In genomic region chr7:4497271-4497903, GRCm38 (mm10) we compare ENCODE assay signal across 11 mouse cellular contexts. TPM values are rescaled to one million over a fixed set of nuclear protein-coding genes. Genes with fewer than 3 reads are reported as not detected.
DNase-seq lines count a peak whose midpoint lies in the region; ATAC-seq lines count a peak whose summit lies in the region.
"Had no signal": no experiment of that assay in that cellular context is flagged by ENCODE, and none has a peak within 500 bp of the region (broad histone marks: within the 10 kb centered on the region; RNA-seq: fewer than 3 reads in every experiment).

No protein-coding gene starts in this region.

- 82% methylated on average over 9 of the region's 9 CpGs for WGBS in heart, embryonic 13.5 days
- WGBS in heart, embryonic 12.5 days = 84% methylated on average over 9 of the region's 9 CpGs
- 94% methylated on average over 9 of the region's 9 CpGs for WGBS in limb, embryonic 13.5 days
- WGBS in limb, embryonic 10.5 days = 96% methylated on average over 9 of the region's 9 CpGs
- 89% methylated on average over 9 of the region's 9 CpGs for WGBS in intestine, embryonic 15.5 days
- 94% methylated on average over 9 of the region's 9 CpGs for WGBS in stomach, embryonic 14.5 days

- peaks cover 54% of the 10 kb centered on the region for H3K36me3 ChIP-seq in heart, embryonic 13.5 days
- peaks cover 47% of the 10 kb centered on the region for H3K36me3 ChIP-seq in heart, embryonic 12.5 days
- H3K36me3 ChIP-seq in limb, embryonic 13.5 days = peaks cover 54% of the 10 kb centered on the region
- peaks cover 57% of the 10 kb centered on the region for H3K36me3 ChIP-seq in limb, embryonic 10.5 days
- H3K36me3 ChIP-seq in intestine, embryonic 15.5 days = peaks cover 20% of the 10 kb centered on the region
- H3K36me3 ChIP-seq in stomach, embryonic 14.5 days (ENCODE audit: control insufficient read depth, insufficient read depth, low read length) = peaks cover 22% of the 10 kb centered on the region

- no peak for ATAC-seq in heart, embryonic 13.5 days (ENCODE audit: extremely low read depth, insufficient number of reproducible peaks, low FRiP score, low TSS enrichment)
- no peak for ATAC-seq in heart, embryonic 12.5 days (ENCODE audit: insufficient number of reproducible peaks, low FRiP score)
- ATAC-seq in limb, embryonic 13.5 days (ENCODE audit: low FRiP score, low read depth) = no peak
- ATAC-seq in intestine, embryonic 15.5 days = no peak
- ATAC-seq in stomach, embryonic 14.5 days (ENCODE audit: insufficient number of reproducible peaks, insufficient read depth, low FRiP score, low read depth) = no peak
- ATAC-seq: forebrain, embryonic 13.5 days had no signal

- H3K9ac ChIP-seq in heart, embryonic 13.5 days = peak overlapping the region; percentile 98; the same call in 1 of the 2 replicates
- H3K9ac ChIP-seq in heart, embryonic 12.5 days = no peak overlapping the region
- H3K9ac ChIP-seq in limb, embryonic 13.5 days = no peak overlapping the region
- H3K9ac ChIP-seq in intestine, embryonic 15.5 days = no peak overlapping the region
- no peak overlapping the region for H3K9ac ChIP-seq in stomach, embryonic 14.5 days (replicated peaks; ENCODE audit: low read depth, low read length)

- peaks cover 58% of the 10 kb centered on the region for H3K4me1 ChIP-seq in heart, embryonic 13.5 days
- peaks cover 50% of the 10 kb centered on the region for H3K4me1 ChIP-seq in heart, embryonic 12.5 days (replicated peaks)
- peaks cover 47% of the 10 kb centered on the region for H3K4me1 ChIP-seq in limb, embryonic 13.5 days
- H3K4me1 ChIP-seq in limb, embryonic 10.5 days = peaks cover 26% of the 10 kb centered on the region
- H3K4me1 ChIP-seq in intestine, embryonic 15.5 days (replicated peaks) = peaks cover 38% of the 10 kb centered on the region
- H3K4me1 ChIP-seq in stomach, embryonic 14.5 days (ENCODE audit: control insufficient read depth, insufficient read depth, low read length) = peaks cover 34% of the 10 kb centered on the region

- H3K9me3 ChIP-seq in heart, embryonic 13.5 days = no peaks in the 10 kb centered on the region
- no peaks in the 10 kb centered on the region for H3K9me3 ChIP-seq in heart, embryonic 12.5 days (replicated peaks)
- no peaks in the 10 kb centered on the region for H3K9me3 ChIP-seq in limb, embryonic 13.5 days
- no peaks in the 10 kb centered on the region for H3K9me3 ChIP-seq in limb, embryonic 10.5 days (replicated peaks)
- no peaks in the 10 kb centered on the region for H3K9me3 ChIP-seq in intestine, embryonic 15.5 days
- H3K9me3 ChIP-seq in stomach, embryonic 14.5 days (ENCODE audit: control insufficient read depth, low read depth, low read length) = no peaks in the 10 kb centered on the region
- H3K9me3 ChIP-seq: forebrain, embryonic 13.5 days had no signal

- no peaks in the 10 kb centered on the region for H3K27me3 ChIP-seq in heart, embryonic 13.5 days (replicated peaks)
- H3K27me3 ChIP-seq in heart, embryonic 12.5 days (replicated peaks) = no peaks in the 10 kb centered on the region
- no peaks in the 10 kb centered on the region for H3K27me3 ChIP-seq in limb, embryonic 13.5 days
- H3K27me3 ChIP-seq in limb, embryonic 10.5 days (ENCODE audit: low read depth, poor library complexity, severe bottlenecking) = no peaks in the 10 kb centered on the region
- H3K27me3 ChIP-seq in intestine, embryonic 15.5 days (replicated peaks) = no peaks in the 10 kb centered on the region
- H3K27me3 ChIP-seq in stomach, embryonic 14.5 days (ENCODE audit: control insufficient read depth, insufficient read depth, low read length) = no peaks in the 10 kb centered on the region
- H3K27me3 ChIP-seq: forebrain, embryonic 13.5 days had no signal

- H3K27ac ChIP-seq in heart, embryonic 13.5 days (replicated peaks) = peak overlapping the region; percentile 66; the same call in 1 of the 2 replicates
- H3K27ac ChIP-seq in heart, embryonic 12.5 days (ENCODE audit: poor library complexity, severe bottlenecking) = no peak overlapping the region
- H3K27ac ChIP-seq in limb, embryonic 13.5 days = no peak overlapping the region
- no peak overlapping the region for H3K27ac ChIP-seq in limb, embryonic 10.5 days
- no peak overlapping the region for H3K27ac ChIP-seq in intestine, embryonic 15.5 days
- H3K27ac ChIP-seq in stomach, embryonic 14.5 days (ENCODE audit: low read length) = no peak overlapping the region
- H3K27ac ChIP-seq: left cerebral cortex, adult 2 months had no signal

- H3K4me3 ChIP-seq in heart, embryonic 13.5 days = no peak overlapping the region
- no peak overlapping the region for H3K4me3 ChIP-seq in heart, embryonic 12.5 days
- H3K4me3 ChIP-seq in limb, embryonic 13.5 days = no peak overlapping the region
- no peak overlapping the region for H3K4me3 ChIP-seq in limb, embryonic 10.5 days
- no peak overlapping the region for H3K4me3 ChIP-seq in intestine, embryonic 15.5 days (replicated peaks)
- no peak overlapping the region for H3K4me3 ChIP-seq in stomach, embryonic 14.5 days (ENCODE audit: low read depth, low read length)
- H3K4me3 ChIP-seq: left cerebral cortex, adult 2 months had no signal

- no peak for DNase-seq in limb, embryonic 10.5 days (ENCODE audit: low spot score)
- no peak for DNase-seq in cerebellum, adult 9-10 months
- DNase-seq: B cell, adult 2 months; thymus, postnatal 25 days had no signal

- 0 out of 2 replicates have a peak overlapping the region, but pooled peaks have one; percentile 94 for H3K4me2 ChIP-seq in heart, embryonic 13.5 days
- no peak overlapping the region for H3K4me2 ChIP-seq in heart, embryonic 12.5 days
- H3K4me2 ChIP-seq in limb, embryonic 13.5 days (replicated peaks) = 0 out of 2 replicates have a peak overlapping the region, but pooled peaks have one; percentile 91
- peak overlapping the region; percentile 79 for H3K4me2 ChIP-seq in intestine, embryonic 15.5 days (replicated peaks)
- H3K4me2 ChIP-seq in stomach, embryonic 14.5 days (replicated peaks; ENCODE audit: low read depth, low read length) = peak overlapping the region; percentile 61; the same call in 1 of the 2 replicates

RNA-seq across cellular contexts. Expression of gene Ppp1r12c, which starts 4.1 kb away (rescaled TPM):
- polyA plus RNA-seq in heart, embryonic 13.5 days (2015; fragmentation: Nextera tagmentation; extraction: Ambion mirVana) = 29.2 and 33.9 TPM in 2 replicates
- polyA plus RNA-seq in heart, embryonic 12.5 days (2016; fragmentation: Nextera tagmentation; extraction: Ambion mirVana) = 50.2 and 53.9 TPM in 2 replicates
- polyA plus RNA-seq in limb, embryonic 13.5 days (2015; fragmentation: Nextera tagmentation; extraction: Ambion mirVana) = 43.8 and 50.2 TPM in 2 replicates
- 36.8 and 42.1 TPM in 2 replicates for polyA plus RNA-seq in limb, embryonic 10.5 days (2016; fragmentation: Nextera tagmentation; extraction: Ambion mirVana)
- polyA plus RNA-seq in intestine, embryonic 15.5 days (2015; fragmentation: Nextera tagmentation; extraction: Ambion mirVana) = 42.4 and 45.8 TPM in 2 replicates
- polyA plus RNA-seq in stomach, embryonic 14.5 days (2014; fragmentation: Nextera tagmentation; extraction: Ambion mirVana) = 47.2 and 61.0 TPM in 2 replicates

RNA-seq across cellular contexts. Expression of gene Tnnt1, which starts 18.8 kb away (rescaled TPM):
- 610 and 755 TPM in 2 replicates for polyA plus RNA-seq in heart, embryonic 13.5 days (2015; fragmentation: Nextera tagmentation; extraction: Ambion mirVana)
- 543 and 550 TPM in 2 replicates for polyA plus RNA-seq in heart, embryonic 12.5 days (2016; fragmentation: Nextera tagmentation; extraction: Ambion mirVana)
- polyA plus RNA-seq in limb, embryonic 13.5 days (2015; fragmentation: Nextera tagmentation; extraction: Ambion mirVana) = 298 and 309 TPM in 2 replicates
- 4.1 and 15.3 TPM in 2 replicates for polyA plus RNA-seq in limb, embryonic 10.5 days (2016; fragmentation: Nextera tagmentation; extraction: Ambion mirVana)
- polyA plus RNA-seq in intestine, embryonic 15.5 days (2015; fragmentation: Nextera tagmentation; extraction: Ambion mirVana) = 21.3 and 27.1 TPM in 2 replicates
- polyA plus RNA-seq in stomach, embryonic 14.5 days (2014; fragmentation: Nextera tagmentation; extraction: Ambion mirVana) = 31.9 and 33.5 TPM in 2 replicates

RNA-seq across cellular contexts. Expression of gene Tnni3, which starts 26.6 kb away (rescaled TPM):
- 2,083 and 2,324 TPM in 2 replicates for polyA plus RNA-seq in heart, embryonic 13.5 days (2015; fragmentation: Nextera tagmentation; extraction: Ambion mirVana)
- 1,739 and 1,749 TPM in 2 replicates for polyA plus RNA-seq in heart, embryonic 12.5 days (2016; fragmentation: Nextera tagmentation; extraction: Ambion mirVana)
- polyA plus RNA-seq in limb, embryonic 13.5 days (2015; fragmentation: Nextera tagmentation; extraction: Ambion mirVana) = 4.9 and 5.5 TPM in 2 replicates
- 2.6 and 3.1 TPM in 2 replicates for polyA plus RNA-seq in limb, embryonic 10.5 days (2016; fragmentation: Nextera tagmentation; extraction: Ambion mirVana)
- 2.2 and 3.0 TPM in 2 replicates for polyA plus RNA-seq in intestine, embryonic 15.5 days (2015; fragmentation: Nextera tagmentation; extraction: Ambion mirVana)
- polyA plus RNA-seq in stomach, embryonic 14.5 days (2014; fragmentation: Nextera tagmentation; extraction: Ambion mirVana) = 2.9 and 3.3 TPM in 2 replicates

RNA-seq across cellular contexts. Expression of gene Dnaaf3, which starts 34.9 kb away (rescaled TPM):
- 0.59 and 0.95 TPM in 2 replicates for polyA plus RNA-seq in heart, embryonic 13.5 days (2015; fragmentation: Nextera tagmentation; extraction: Ambion mirVana)
- polyA plus RNA-seq in heart, embryonic 12.5 days (2016; fragmentation: Nextera tagmentation; extraction: Ambion mirVana) = 0.54 and 0.83 TPM in 2 replicates
- 3.0 and 3.3 TPM in 2 replicates for polyA plus RNA-seq in limb, embryonic 13.5 days (2015; fragmentation: Nextera tagmentation; extraction: Ambion mirVana)
- polyA plus RNA-seq in limb, embryonic 10.5 days (2016; fragmentation: Nextera tagmentation; extraction: Ambion mirVana) = 2.1 and 4.2 TPM in 2 replicates
- polyA plus RNA-seq in intestine, embryonic 15.5 days (2015; fragmentation: Nextera tagmentation; extraction: Ambion mirVana) = 1.1 TPM in 2 replicates
- polyA plus RNA-seq in stomach, embryonic 14.5 days (2014; fragmentation: Nextera tagmentation; extraction: Ambion mirVana) = 0.62 and 0.67 TPM in 2 replicates

RNA-seq across cellular contexts. Expression of gene Eps8l1, which starts 36.9 kb away (rescaled TPM):
- 3.3 and 4.2 TPM in 2 replicates for polyA plus RNA-seq in heart, embryonic 13.5 days (2015; fragmentation: Nextera tagmentation; extraction: Ambion mirVana)
- polyA plus RNA-seq in heart, embryonic 12.5 days (2016; fragmentation: Nextera tagmentation; extraction: Ambion mirVana) = 3.0 and 4.1 TPM in 2 replicates
- polyA plus RNA-seq in limb, embryonic 13.5 days (2015; fragmentation: Nextera tagmentation; extraction: Ambion mirVana) = 5.9 and 6.3 TPM in 2 replicates
- 2.7 and 5.4 TPM in 2 replicates for polyA plus RNA-seq in limb, embryonic 10.5 days (2016; fragmentation: Nextera tagmentation; extraction: Ambion mirVana)
- 3.4 and 3.9 TPM in 2 replicates for polyA plus RNA-seq in intestine, embryonic 15.5 days (2015; fragmentation: Nextera tagmentation; extraction: Ambion mirVana)
- polyA plus RNA-seq in stomach, embryonic 14.5 days (2014; fragmentation: Nextera tagmentation; extraction: Ambion mirVana) = 5.0 and 7.9 TPM in 2 replicates

Comparison
In these comparisons a context has a peak if more than half of its experiments do, and no peak if none do; other contexts are left out.
1. RNA of gene Tnni3, which starts 26.6 kb away (polyA plus RNA-seq): 2,083 to 2,324 TPM in heart, embryonic 13.5 days and 1,739 to 1,749 TPM in heart, embryonic 12.5 days; 4.9 to 5.5 TPM in limb, embryonic 13.5 days, 2.6 to 3.1 TPM in limb, embryonic 10.5 days, 2.9 to 3.3 TPM in stomach, embryonic 14.5 days and 2.2 to 3.0 TPM in intestine, embryonic 15.5 days; every median in the first group is over 100 times any median in the second.